Mouse (Mus musculus) hindbrain, embryonic 16.5 days (tissue): Measurements from ENCODE around the gene Bmpr1a. TPM values are rescaled to one million over a fixed set of nuclear protein-coding genes. Genes with fewer than 3 reads are reported as not detected.
"Not testable (repeated sequence)": the region's sequence is repeated elsewhere in the genome, so short reads cannot be mapped to it uniquely, and the experiment has no call there.

Experiments used
- ATAC-seq: fragments of 200-750 bp; cut with Nextera tagmentation; 2 replicates; pipeline ENCODE4 v1.8.0; 2017; ENCODE audit warnings: moderate TSS enrichment, moderate library complexity
- H3K27ac ChIP-seq: fragments of 300-500 bp; sonication (generic); 2 replicates; pipeline ENCODE4 v1.5.1; 2014; ENCODE audit warnings: low read depth, mild to moderate bottlenecking, control low read depth, low read length, moderate library complexity
- H3K27me3 ChIP-seq: fragments of 300-500 bp; sonication (generic); replicated peaks from 2 replicates; pipeline ENCODE4 v1.6.1; 2014; ENCODE audit warnings: low read length; ENCODE audit not compliant: control insufficient read depth, insufficient read depth
- H3K36me3 ChIP-seq: fragments of 300-500 bp; sonication (generic); 2 replicates; pipeline ENCODE4 v1.6.1; 2014; ENCODE audit warnings: mild to moderate bottlenecking, low read length, moderate library complexity, mixed read lengths; ENCODE audit not compliant: control insufficient read depth, insufficient read depth
- H3K4me1 ChIP-seq: fragments of 300-500 bp; sonication (generic); 2 replicates; pipeline ENCODE4 v1.6.1; 2014; ENCODE audit warnings: low read depth, low read length; ENCODE audit not compliant: control insufficient read depth, insufficient read depth
- H3K4me2 ChIP-seq: fragments of 300-500 bp; sonication (generic); 2 replicates; pipeline ENCODE4 v1.6.1; 2014; ENCODE audit warnings: mild to moderate bottlenecking, low read length, control low read depth, moderate library complexity
- H3K4me3 ChIP-seq: fragments of 300-500 bp; sonication (generic); 2 replicates; pipeline ENCODE4 v1.5.1; 2014; ENCODE audit warnings: mild to moderate bottlenecking, low read length, control low read depth, moderate library complexity
- H3K9ac ChIP-seq: fragments of 300-500 bp; sonication (generic); 2 replicates; pipeline ENCODE4 v1.6.1; 2014; ENCODE audit warnings: low read depth, mild to moderate bottlenecking, control low read depth, low read length, moderate library complexity
- H3K9me3 ChIP-seq: fragments of 300-500 bp; sonication (generic); 2 replicates; pipeline ENCODE4 v1.6.1; 2014; ENCODE audit warnings: mild to moderate bottlenecking, low read length, moderate library complexity; ENCODE audit not compliant: control insufficient read depth
- WGBS: fragments of 180-500 bp; shearing (Covaris S2); extraction: QIAGEN DNeasy Blood & Tissue Kit; methylation state at CpG from one replicate; pipeline ENCODE4 v1.1.7; 2014; 5-methylcytosine and 5-hydroxymethylcytosine counted together
- polyA plus RNA-seq: library from polyadenylated mRNA; unstranded; fragments of >200 nt; fragmentation: Nextera tagmentation; extraction: Ambion mirVana; gene quantifications from 2 replicates; pipeline ENCODE4 v1.2.1, GENCODE M21; 2015

The Bmpr1a gene
- polyA plus RNA-seq, 1 experiment from 2014 or later: 11.1 TPM

- ATAC-seq: no peak
- no peak within 1 kb of the TSS for H3K27ac ChIP-seq
- no peak within 1 kb of the TSS for H3K9ac ChIP-seq
- H3K27me3 ChIP-seq: no peaks in the 10 kb centered on the region
- 84% methylated on average over 13 of the region's 13 CpGs for WGBS
- H3K4me3 ChIP-seq: no peak within 1 kb of the TSS
- peaks cover 12% of the 10 kb centered on the region for H3K4me1 ChIP-seq
- H3K36me3 ChIP-seq: no peaks in the 10 kb centered on the region
- no peaks in the 10 kb centered on the region for H3K9me3 ChIP-seq
- peak within 1 kb of the TSS; percentile 6; the same call in 1 of the 2 replicates for H3K4me2 ChIP-seq
Measured at GRCm38 (mm10) chr14:34375415-34375904, 127.7 kb downstream of the Bmpr1a start, which contains the start of gene Mmrn2. Gene Mmrn2, plus strand, starts transcription at chr14:34375465.

- Histone ChIP-seq H3K4me2 (peak within 1 kb of the TSS; percentile 16), H3K27me3 (no peaks in the 10 kb centered on the region), H3K27ac (no peak within 1 kb of the TSS), H3K4me3 (no peak within 1 kb of the TSS), H3K4me1 (peaks cover 12% of the 10 kb centered on the region), H3K36me3 (no peaks in the 10 kb centered on the region), H3K9ac (no peak within 1 kb of the TSS), H3K9me3 (no peaks in the 10 kb centered on the region)
- peak; percentile 28; the same call in 1 of the 2 replicates for ATAC-seq
- WGBS: 20% methylated on average over 10 of the region's 10 CpGs
Measured at GRCm38 (mm10) chr14:34374577-34374976, 128.6 kb downstream of the Bmpr1a start, which contains the start of gene Sncg. Gene Sncg, minus strand, starts transcription at chr14:34374789.

DNA sequence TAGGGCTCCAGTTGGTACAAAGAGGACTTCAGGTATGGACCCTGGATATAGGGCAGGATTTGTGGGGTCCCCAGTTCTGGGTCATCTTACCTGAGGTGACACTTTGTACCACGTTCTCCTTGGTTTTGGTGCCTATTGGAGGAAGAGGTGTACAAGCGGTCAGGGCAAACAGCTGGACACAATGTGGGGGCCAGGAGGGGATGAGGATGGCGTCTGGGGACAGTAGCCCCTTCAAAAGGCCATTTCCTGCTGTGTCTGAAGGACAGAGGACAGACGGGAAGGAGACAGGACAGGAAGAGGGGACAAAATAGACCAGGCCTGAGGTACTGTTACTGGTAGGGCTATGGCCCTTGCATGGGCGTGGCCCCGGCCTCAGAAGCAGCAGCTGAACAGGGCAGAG is 129.6 kb downstream of the Bmpr1a start:
- Histone ChIP-seq H3K9me3 (no peaks in the 10 kb centered on the region), H3K4me2 (peak overlapping the region; percentile 16), H3K27me3 (no peaks in the 10 kb centered on the region), H3K4me1 (peaks cover 9% of the 10 kb centered on the region), H3K9ac (no peak overlapping the region), H3K4me3 (no peak overlapping the region), H3K27ac (no peak overlapping the region), H3K36me3 (no peaks in the 10 kb centered on the region)
- 90% methylated on average over 6 of the region's 6 CpGs for WGBS
- no peak for ATAC-seq

DNA sequence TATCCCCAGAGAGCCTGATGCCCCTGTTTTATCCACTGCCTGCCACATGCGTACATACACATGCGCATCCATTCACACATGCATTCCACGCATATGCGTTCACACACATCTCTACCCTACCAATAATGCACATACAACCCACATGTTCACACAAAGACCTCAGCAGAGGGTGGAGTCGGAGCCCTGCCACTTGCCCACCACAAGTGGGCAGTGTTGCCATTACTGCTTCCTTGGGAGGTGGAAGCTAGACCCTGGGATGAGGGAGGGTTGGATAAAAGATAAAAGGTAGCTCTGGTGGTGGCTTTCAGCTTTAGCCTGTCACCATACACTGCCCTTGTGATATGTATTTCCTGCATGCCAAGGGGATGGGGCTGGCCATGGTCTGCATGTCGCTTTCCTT is 130.5 kb downstream of the Bmpr1a start:
- ATAC-seq: no peak
- 78% methylated on average over 6 of the region's 6 CpGs for WGBS
- H3K36me3 ChIP-seq: no peaks in the 10 kb centered on the region
- no peaks in the 10 kb centered on the region for H3K9me3 ChIP-seq
- no peak overlapping the region for H3K4me3 ChIP-seq
- H3K27me3 ChIP-seq: no peaks in the 10 kb centered on the region
- no peak overlapping the region for H3K9ac ChIP-seq
- no peak overlapping the region for H3K4me2 ChIP-seq
- H3K4me1 ChIP-seq: peaks cover 5% of the 10 kb centered on the region
- no peak overlapping the region for H3K27ac ChIP-seq

DNA sequence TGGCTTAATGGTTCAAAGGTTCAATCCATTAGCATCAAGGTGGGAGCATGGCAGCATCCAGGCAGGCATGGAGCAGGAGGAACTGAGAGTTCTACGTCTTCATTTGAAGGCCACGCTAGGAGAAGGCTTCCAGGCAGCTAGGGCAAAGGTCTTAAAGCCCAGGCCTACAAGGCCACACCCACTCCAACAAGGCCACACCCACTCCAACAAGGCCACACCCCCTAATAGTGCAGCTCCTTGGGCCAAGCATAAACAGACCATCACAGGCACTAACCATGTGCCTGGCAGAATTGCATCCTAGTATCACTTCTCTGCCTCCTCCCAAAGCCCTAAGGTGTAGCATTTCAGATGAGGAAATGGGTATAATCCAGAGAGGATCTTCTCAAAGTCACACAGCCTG is 131.4 kb downstream of the Bmpr1a start:
- Histone ChIP-seq H3K4me1 (peaks cover 5% of the 10 kb centered on the region), H3K27me3 (no peaks in the 10 kb centered on the region), H3K4me3 (no peak overlapping the region), H3K27ac (no peak overlapping the region), H3K4me2 (no peak overlapping the region), H3K36me3 (no peaks in the 10 kb centered on the region), H3K9ac (no peak overlapping the region), H3K9me3 (no peaks in the 10 kb centered on the region)
- no peak for ATAC-seq
- 85% methylated on average over 2 of the region's 2 CpGs for WGBS

DNA sequence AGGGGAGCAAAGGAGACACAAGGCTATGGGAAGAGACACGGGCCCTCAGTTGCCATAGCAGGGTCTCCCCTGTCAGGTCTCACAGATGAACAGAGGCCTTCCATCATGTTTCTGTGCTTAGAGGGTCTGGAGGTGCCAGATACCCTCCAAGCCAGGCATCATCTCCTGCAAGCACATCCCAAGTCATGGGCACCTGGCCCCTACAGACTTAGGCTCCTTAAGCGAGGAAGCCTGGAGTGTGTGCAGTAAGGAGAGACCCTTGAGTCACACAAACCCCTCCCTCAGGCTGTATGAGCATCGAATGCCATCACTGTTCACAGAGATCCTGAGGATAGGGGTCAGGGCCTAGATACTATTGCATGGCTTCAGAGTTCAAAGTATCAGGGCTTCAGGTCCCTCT is 132.2 kb downstream of the Bmpr1a start:
- Histone ChIP-seq H3K4me2 (no peak overlapping the region), H3K9ac (no peak overlapping the region), H3K9me3 (no peaks in the 10 kb centered on the region), H3K27me3 (no peaks in the 10 kb centered on the region), H3K36me3 (no peaks in the 10 kb centered on the region), H3K4me1 (peaks cover 5% of the 10 kb centered on the region), H3K4me3 (no peak overlapping the region), H3K27ac (no peak overlapping the region)
- no peak for ATAC-seq
- 94% methylated on average over 3 of the region's 3 CpGs for WGBS

DNA sequence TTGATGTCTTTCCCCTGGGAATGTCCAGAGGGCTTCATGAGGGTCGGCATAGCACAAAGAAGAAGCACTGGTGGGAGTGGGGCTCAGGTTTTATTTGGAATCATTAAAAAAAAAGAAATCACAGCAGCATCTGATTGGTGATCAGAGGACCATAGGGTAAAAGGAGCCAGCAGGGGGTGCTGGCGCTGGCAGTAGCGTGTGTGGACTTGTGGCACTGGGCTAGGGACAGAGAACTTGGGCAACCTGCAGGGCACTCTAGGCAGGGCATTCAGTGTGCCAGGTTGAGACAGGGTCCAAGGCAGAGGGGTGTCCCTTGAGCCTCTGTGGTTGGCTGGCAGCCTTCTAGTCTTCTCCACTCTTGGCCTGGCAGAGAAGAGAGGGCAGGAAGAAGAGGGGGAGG is 132.9 kb downstream of the Bmpr1a start:
- H3K4me1 ChIP-seq: peaks cover 5% of the 10 kb centered on the region
- 60% methylated on average over 3 of the region's 3 CpGs for WGBS
- no peak for ATAC-seq
- H3K9me3 ChIP-seq: no peaks in the 10 kb centered on the region; the same call in 1 of the 2 replicates
- H3K27ac ChIP-seq: no peak overlapping the region
- H3K9ac ChIP-seq: no peak overlapping the region
- H3K4me3 ChIP-seq: no peak overlapping the region
- no peaks in the 10 kb centered on the region for H3K27me3 ChIP-seq
- no peak overlapping the region for H3K4me2 ChIP-seq
- H3K36me3 ChIP-seq: no peaks in the 10 kb centered on the region

DNA sequence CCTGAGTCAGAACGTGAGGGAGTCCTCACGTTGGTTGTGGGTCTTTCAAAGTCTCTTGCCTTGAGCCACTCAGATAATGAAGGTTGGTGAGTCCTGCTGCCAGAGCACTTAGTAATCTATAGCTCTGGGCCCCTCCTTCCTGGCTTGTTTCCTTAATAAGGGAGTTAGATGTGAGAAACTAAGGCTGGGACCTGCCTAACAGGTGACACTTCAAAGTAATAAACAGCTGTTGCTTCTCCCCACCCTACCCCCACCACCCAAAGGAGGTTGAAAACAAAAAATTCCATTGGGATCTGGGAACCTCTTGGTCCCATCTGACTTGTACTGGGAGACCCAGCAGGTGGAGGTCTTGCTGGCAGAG is 138.0 kb downstream of the Bmpr1a start:
- H3K4me1 ChIP-seq: peaks cover 9% of the 10 kb centered on the region
- H3K9me3 ChIP-seq: no peaks in the 10 kb centered on the region; the same call in 1 of the 2 replicates
- H3K27ac ChIP-seq: no peak overlapping the region
- ATAC-seq: no peak
- H3K4me2 ChIP-seq: no peak overlapping the region
- H3K4me3 ChIP-seq: no peak overlapping the region
- no peaks in the 10 kb centered on the region for H3K36me3 ChIP-seq
- H3K9ac ChIP-seq: no peak overlapping the region
- 88% methylated on average over 2 of the region's 2 CpGs for WGBS
- H3K27me3 ChIP-seq: no peaks in the 10 kb centered on the region

DNA sequence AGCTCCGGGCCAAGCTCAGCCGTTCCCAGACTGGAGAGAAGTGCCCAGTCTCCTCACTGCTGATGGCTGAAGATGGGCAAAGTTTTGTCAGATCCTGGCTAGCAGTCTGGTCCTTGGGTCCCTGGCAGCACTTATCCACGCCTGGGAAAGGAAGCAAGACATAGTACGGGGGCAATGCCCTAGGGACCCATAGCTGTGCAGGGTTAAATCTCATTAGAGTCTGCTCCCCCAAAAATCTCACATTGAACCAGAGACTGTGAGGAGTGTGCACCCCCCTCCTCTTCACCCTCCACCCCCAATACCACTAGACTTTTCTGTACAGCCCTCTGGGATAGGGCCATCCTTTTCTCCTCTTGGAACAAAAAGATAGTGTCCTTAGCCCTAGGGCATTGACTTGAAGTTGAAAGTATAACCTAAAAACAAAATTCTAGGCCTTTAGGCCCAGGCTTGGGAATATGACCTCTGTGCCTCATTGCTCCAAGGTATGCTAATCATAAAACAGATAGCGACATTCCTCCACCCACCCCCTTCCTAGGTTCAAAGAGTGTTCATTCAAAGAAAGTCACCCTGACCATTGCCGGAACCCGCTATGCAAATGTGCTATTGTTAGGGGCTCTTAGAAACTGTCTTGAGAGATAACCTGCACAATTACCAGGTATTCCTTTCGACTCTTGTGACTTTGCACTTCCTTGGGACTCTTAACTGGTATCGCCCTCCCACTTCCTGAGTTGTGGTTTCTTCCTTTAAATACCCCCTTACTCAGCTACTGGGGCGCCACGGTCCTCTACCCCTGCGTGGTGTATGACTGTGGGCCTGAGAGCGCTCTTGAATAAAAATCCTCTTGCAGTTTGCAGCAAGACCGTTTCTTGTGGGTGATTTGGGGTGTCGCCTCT is 138.6 kb downstream of the Bmpr1a start:
- H3K27ac ChIP-seq, H3K4me1 ChIP-seq, H3K36me3 ChIP-seq, H3K27me3 ChIP-seq, H3K9me3 ChIP-seq: not testable (repeated sequence)
- peak overlapping the region; percentile 50 for H3K4me3 ChIP-seq
- 75% methylated on average over 14 of the region's 15 CpGs for WGBS
- H3K9ac ChIP-seq: peak overlapping the region; percentile 78
- ATAC-seq: peak; percentile 72; the same call in 1 of the 2 replicates
- H3K4me2 ChIP-seq: peak overlapping the region; percentile 94
